Mouse (Mus musculus): ENCODE measurements at regions not wholly inside any gene's neighbourhood (a gene's known extent, or its start where the extent isn't known, plus 50 kb on each side); places are given as distances from the start of the nearest gene placed in this dataset.

- TF ChIP-seq CTCF (IDR thresholded peaks at IDR 0.05 in 2 of 3, conservative IDR thresholded peaks at IDR 0.05 in 1 of 3; ENCODE audit: control insufficient read depth in 1 of 3, insufficient read depth in 1 of 3, low read depth in 2 of 3, low read length in 3 of 3, poor library complexity in 1 of 3, severe bottlenecking in 1 of 3) (no peak), EP300 (IDR thresholded peaks at IDR 0.05; ENCODE audit: low read depth in 1 of 2, low read length in 2 of 2) (no peak), SMC3 (IDR thresholded peaks at IDR 0.05; ENCODE audit: low read depth, low read length) (no peak), USF1 (IDR thresholded peaks at IDR 0.05; ENCODE audit: low read depth, low read length) (no peak), CHD2 (IDR thresholded peaks at IDR 0.05; ENCODE audit: low read length) (no peak), TAL1 (IDR thresholded peaks at IDR 0.05; ENCODE audit: low read length) (no peak)
Measured at GRCm38 (mm10) chr6:133976854-133977253, 58.6 kb upstream of the Etv6 start.

All from MEL (cell line).